Mouse (Mus musculus) spleen, postnatal 10 days (tissue): ENCODE data around the gene Pclaf.
A peak's percentile ranks its signal among the peaks of the same experiment; 100 is the strongest.

Experiments
- DNase-seq, 2 experiments: peaks; one replicate each; pipeline ENCODE4 v3.0.0; 2021 to 2022; ENCODE audit warnings: low spot score in 2 of 2

Gene Pclaf

DNA sequence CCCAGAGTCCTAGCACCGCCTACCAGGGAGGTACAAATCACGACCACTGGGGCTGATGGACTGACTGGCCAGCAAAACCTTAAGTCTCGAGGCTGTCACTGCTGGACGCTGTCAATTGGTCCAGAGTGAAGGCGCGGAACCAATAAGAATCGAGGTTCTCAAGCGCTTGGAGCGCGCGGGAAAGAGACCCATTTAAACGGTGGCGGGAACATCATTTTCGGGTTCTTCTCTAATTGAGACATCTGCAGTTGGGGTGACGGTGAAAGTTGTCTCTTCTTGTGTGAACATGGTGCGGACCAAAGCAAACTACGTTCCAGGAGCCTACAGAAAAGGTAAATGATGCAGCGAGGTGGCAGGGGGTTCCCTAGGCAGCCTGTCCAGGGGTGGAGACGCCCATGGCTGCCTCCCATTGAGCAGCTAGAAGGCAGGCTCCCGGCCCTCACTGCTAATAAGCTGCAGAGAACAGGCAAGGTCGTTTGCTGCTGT lies at the start of gene Pclaf:
Gene Pclaf (plus strand): TSS at position 95 of the 486 bp plus-strand sequence.
- DNase-seq = peak; percentile 61 to 81

DNA sequence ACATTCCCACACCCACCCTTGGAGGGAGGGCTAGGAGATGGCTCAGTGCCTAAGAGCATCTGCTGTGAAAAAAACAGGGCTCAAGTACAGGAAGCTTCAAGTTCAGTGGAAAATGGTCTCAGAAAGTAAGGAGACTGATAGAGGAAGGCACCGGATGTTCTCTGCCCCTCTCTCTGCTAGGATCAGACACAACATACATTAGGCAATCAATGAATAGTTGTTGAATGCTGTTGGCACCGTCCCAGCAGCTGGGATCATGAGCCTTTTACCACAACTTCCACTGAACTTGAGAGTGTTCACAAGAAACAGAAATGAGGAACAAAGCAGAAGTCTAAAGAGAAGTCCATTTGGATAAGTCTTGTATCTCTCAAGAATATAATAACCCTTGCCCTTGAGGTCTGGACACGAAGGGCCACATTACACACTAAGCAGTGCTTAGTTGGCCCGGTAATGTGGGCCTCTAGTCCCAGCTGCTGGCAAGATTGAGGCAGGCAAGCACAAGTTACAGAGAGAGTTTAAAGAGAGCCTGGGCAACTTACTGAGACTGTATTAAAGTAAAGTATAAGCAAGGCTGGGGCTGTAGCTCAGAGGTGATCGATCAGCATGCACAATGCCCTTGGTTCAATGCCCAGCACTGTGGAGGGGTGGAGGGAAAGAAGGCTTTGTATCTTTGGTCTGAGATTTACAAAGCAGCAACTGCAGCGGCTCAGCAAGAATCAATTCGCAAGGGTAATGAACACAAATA lies 45.4 kb upstream of the Pclaf start:
- DNase-seq = no peak

DNA sequence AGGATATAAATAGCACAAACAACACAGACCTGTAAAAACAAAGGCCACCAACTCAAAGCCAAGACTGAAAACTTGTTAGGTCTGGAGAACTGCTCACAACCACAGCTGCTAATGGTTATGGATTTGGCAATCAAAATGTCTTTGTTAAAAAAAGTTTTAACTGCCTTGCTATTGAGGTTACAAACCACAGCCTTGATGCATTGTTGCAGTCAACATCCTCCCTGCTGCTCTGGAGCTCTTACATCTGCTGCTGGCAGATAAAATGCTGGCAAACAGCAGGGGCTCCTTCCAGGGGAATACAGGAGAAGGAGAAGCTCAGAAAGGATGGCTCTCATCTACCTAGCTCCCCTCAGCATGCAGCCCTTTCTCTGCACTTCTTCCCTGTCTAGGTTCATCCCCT lies 41.9 kb upstream of the Pclaf start:
- no peak for DNase-seq

DNA sequence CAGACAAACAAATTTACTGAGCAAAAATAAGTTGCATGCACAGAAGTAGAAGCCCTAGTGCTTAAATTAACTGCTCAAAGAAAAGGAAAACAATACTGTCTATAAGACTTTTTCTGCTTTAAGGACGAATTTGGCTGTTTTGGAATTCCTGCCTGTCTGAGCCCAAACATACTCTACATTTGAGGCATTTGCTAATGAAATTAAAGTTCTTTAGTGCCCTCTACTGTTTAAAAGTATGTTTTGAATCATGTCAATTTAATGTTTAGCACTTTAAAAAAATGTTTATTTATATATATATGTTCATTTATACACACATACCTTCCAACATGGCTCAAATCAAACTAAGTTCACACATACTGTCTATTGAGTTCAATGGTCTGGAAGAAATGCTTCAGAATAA lies 39.8 kb upstream of the Pclaf start:
- DNase-seq = no peak

DNA sequence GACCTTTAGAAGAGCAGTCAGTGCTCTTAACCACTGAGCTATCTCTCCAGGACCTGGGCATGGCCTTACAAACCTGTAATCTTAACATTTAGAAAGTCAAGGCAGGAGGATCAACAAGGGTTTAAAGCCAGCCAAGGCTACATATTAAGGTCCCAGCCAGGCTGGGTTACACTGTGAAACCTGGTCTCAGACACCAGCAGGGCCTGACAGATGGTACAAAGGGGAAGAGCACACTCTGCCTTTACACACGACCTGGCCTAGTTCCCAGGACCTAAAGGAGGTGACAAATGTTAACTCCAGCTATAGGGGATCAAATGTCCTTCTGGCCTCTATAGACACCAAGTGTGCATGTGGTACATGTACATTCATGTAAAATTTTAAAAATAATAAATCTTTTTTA lies 30.4 kb upstream of the Pclaf start:
- DNase-seq = no peak

GRCm38 (mm10) chr9:65884564-65885315 lies 5.3 kb upstream of the Pclaf start:
- peak; percentile 87 to 92 for DNase-seq

GRCm38 (mm10) chr9:65891126-65891525 lies 1.1 kb downstream of the Pclaf start:
- peak in 1 of 2 experiments; percentile 19 for DNase-seq

DNA sequence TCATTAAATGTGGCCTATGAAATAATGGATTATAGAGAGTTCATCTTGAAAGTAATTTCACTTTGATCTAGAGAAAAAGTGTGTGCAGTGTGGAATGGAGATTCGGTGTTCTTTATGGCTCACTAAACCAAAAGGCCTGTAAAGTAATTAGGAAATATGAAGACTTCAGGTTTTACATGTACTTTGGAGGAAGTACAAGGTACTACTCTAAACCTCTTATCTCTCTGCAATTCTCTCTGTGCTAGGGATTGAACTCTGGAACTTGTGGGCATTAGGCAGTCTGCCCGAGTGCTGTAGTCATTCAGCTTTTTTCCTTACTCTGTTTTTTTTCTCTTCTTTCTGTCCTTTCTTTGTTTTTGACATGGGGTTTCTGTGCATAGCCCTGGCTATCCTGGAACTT lies 6.9 kb downstream of the Pclaf start:
- DNase-seq = no peak

DNA sequence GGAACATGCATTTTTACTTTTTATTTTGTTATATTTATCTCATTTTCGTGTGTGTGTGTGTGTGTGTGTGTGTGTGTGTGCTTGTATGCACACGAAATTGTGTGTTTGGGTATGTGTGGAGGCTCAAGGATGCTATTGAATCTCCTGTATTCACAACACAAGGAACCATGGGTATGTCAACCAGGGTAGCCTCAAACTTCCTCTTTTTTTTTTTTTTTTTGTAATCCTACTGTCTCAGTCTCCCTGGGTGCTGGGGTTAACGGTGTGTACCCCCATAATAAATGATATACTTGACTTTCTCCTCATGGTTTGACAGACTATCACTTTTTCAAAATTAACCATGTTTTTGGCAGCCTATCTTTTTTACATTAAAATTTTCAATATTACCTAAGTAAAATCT lies 12.8 kb downstream of the Pclaf start:
- no peak for DNase-seq

GRCm38 (mm10) chr9:65903419-65903818 lies 13.4 kb downstream of the Pclaf start:
- DNase-seq = no peak

DNA sequence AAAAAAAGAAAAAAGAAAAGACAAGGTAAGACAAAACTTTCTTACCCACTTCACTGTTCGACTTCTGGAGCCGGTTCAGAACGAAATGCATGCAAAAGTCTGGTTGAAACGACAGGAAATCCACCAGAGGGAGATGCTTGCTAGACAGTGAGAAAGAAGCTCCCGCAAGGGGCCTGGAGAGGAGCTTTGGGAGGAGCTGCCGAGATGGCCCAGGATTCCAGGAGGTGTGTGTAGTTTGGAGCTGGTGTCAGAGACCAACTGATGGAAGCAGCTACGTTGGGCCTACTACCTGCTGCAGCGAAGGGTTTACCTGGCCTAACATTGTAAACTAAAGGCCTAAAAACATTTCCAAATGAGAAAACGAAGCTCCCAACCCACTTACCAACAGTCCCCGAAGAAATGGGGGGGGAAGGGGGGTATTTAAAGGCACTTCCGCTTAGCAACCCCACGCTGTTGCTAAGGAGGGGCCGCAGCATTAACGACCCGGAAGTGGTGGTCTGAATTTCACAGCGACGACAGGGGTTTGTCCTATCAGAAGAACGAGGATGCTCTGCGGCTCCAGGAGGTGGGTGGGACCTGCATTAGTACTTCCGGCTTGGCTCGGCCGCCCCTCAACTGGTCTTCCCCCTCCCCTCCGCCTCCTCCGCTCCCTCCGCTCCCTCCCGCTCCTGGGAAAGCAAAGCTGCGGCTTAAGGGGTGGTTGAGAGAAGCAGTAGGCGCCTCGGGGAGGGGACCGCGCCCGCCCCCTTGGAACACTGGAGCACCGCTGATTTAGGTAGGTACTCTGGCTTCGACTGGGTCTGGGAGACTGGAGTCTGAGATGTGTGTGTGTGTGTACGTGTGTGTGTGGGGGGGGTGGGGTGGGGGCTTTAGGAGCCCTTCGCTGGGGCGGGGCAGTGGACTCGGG lies 18.6 kb downstream of the Pclaf start, which contains the start of the genes Trip4 and Csnk1g1:
Gene Trip4 (minus strand): TSS at position 401 of the 907 bp plus-strand sequence.
Gene Csnk1g1 (plus strand): TSS at position 531 of the 907 bp plus-strand sequence.
- DNase-seq = peak; percentile 71 to 88

DNA sequence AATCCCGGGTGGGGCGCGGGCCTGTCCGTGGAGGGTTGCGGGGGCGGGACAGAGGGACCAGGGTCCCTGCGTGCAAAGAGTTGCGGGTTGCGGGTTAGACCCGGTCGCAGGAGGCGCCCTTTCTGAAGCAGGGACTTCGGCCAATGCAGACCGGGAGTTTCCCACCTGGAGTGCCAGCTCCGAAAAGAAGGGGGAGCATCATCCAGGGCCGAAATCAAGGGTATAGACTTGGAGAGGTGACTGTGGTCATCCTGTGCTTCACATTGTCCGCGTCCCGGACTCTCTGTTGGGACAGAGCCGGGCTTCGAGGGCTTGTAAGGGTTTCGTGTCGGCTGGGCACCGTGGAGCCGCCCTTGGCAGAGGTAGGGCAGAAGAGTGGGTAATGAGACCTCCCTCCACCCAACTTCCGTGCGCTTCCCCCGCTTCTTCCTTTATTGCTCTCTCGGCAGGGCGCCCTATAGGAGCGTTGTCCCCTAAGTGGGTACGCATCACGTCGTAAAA lies 19.3 kb downstream of the Pclaf start:
- DNase-seq = peak; percentile 49 to 64

DNA sequence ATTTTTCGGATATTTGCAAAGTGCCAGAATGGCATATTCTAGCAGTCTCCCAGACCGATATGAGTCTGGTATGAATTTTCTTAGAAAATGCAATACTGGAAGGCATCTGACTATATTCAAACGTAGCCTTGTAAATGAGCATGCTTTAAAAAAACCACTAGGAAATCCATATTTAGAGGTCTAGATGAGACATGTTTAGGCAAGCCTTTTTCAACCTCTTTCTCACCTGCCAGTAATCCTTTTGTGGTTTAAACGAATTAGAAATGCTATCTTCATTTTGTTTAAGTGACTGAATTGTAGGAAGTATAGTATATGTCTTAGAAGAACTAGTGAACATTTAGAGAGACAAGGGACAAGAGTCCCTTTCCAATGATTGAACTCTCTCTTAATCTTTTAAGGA lies 19.8 kb downstream of the Pclaf start:
- DNase-seq = no peak

DNA sequence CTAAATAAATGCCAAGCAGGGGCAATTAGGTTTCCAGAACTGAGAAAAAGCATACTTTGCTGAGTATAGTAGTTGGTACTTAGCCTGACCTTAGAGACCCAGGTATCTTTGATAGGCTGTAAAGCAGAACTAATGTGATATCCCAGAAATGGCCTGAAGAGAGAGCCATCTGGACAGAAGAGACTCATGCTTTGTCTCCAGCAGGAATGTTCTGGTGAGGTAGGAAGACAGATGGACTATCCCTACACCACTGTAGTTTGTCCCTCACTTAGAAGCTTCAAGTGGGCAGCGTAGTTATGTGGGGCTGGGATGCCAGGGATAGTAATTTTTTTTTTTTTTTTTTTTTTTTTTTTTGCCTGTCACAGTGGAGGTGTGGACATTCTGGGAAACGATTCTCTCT lies 23.9 kb downstream of the Pclaf start:
- DNase-seq = no peak

DNA sequence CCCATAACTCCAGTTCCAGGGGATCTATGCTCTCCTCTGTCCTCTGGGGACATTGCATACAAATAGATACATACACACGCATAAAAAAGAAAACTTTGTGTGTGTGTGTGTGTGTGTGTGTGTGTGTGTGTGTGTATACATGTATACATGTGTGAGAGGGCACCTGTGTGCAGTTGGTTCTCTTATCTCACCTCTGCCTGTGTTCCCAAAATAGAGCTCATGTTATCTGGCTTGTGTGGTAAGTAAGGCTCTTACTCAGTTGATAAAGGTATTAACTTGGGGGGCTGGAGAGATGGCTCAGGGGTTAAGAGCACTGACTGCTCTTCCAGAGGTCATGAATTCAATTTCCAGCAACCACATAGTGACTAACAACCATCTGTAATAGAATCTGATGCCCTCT lies 27.0 kb downstream of the Pclaf start:
- DNase-seq = no peak

- DNase-seq = no peak
Observed at GRCm38 (mm10) chr9:65928456-65928855, 38.4 kb downstream of the Pclaf start.

DNA sequence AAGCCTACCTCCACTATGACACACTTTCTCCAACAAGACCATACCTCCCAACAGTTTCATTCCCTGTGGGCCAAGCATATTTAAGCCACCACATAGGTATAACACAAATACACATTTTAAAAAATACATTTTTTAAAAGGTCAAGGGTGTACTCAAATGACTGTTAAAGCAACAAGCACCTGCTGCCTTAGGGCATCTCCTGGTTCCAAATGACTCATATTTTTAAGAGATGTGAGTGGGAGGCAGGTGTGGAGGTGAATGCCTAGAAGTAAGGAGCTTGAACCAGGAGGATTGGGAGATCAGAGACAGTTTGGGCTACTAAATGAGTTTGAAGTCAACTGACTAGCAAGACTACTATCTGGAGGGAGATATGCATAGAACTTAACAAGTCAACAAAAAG lies 39.8 kb downstream of the Pclaf start:
- DNase-seq = no peak

DNA sequence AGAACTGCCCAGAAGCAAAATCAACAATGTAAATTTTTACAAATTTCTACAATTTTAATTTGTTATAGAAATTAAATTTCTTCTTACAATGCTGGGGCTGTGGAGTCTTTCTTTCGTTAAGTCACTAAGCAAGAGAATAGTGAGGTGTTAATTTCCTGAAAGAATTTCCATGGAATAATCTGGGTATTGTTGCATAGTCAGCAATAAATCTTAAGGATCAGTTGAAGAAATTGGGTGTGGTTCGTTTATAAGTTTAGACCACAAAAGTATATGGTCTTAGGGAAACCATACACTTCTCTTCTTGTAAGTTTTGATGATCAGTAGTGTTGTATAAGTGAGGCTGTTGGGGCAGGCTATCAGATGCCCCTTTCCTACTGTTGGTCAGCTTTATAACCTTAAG lies 47.5 kb downstream of the Pclaf start:
- no peak for DNase-seq

DNA sequence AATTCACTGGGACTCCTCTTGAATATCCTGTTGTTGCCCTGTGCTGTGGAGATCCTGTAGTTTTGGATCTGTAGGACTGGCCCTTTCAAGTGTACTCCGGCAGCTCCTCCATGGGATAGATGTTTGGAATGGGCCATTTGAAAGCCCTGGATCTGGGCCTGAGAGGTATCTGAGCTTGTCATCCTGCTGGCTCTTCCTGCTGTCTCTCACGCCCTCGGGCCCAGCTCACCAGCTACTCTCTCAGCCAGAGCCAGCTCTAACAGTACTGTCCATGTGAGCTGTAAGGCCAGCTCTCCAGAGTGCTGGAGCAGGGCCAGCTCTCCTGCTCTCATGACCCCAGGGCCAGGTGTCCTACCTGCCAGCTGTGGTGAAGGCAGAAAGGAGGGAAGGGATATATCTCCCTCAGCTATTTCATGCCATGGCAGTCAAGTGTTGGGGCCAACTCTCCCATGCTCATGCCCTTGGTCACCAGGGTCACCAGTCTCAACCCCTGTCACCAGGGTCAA lies 61.1 kb downstream of the Pclaf start:
- DNase-seq = no peak
